Mouse (Mus musculus) MEL (cell line): ENCODE results near the gene Ddx46. TPM values are rescaled to one million over a fixed set of nuclear protein-coding genes. Genes with fewer than 3 reads are reported as not detected.

Experiments used
- DNase-seq: peaks from one replicate; pipeline ENCODE4 v3.0.0; 2011; ENCODE audit warnings: low read depth, low spot score
- H3K27ac ChIP-seq: 2 replicates; pipeline ENCODE4 v1.5.1; 2012; ENCODE audit warnings: low read depth, mild to moderate bottlenecking, control low read depth, low read length, moderate library complexity; ENCODE audit not compliant: control insufficient read depth
- H3K27me3 ChIP-seq, 2 experiments: fragments of 150-350 bp in 1 of 2; sonication (generic) in 1 of 2; 2 replicates each; pipeline ENCODE4 v1.6.1; 2012; ENCODE audit warnings: low read length in 2 of 2, mild to moderate bottlenecking in 2 of 2, improper control_type of control experiment in 1 of 2, moderate library complexity in 1 of 2; ENCODE audit not compliant: insufficient read depth in 2 of 2, control insufficient read depth in 1 of 2
- H3K36me3 ChIP-seq, 2 experiments: 2 replicates each; pipeline ENCODE4 v1.6.1; 2012 to 2014; ENCODE audit warnings: low read length in 2 of 2, improper control_type of control experiment in 1 of 2, inconsistent platforms in 1 of 2, mild to moderate bottlenecking in 1 of 2; ENCODE audit not compliant: insufficient read depth in 2 of 2, control insufficient read depth in 1 of 2
- H3K4me1 ChIP-seq, 2 experiments: fragments of 150-350 bp in 1 of 2; sonication (generic) in 1 of 2; 2 replicates each; pipeline ENCODE4 v1.6.1; 2012; ENCODE audit warnings: low read length in 2 of 2, improper control_type of control experiment in 1 of 2, mild to moderate bottlenecking in 1 of 2; ENCODE audit not compliant: insufficient read depth in 2 of 2, control insufficient read depth in 1 of 2
- H3K4me3 ChIP-seq, 2 experiments: fragments of 150-350 bp in 1 of 2; sonication (generic) in 1 of 2; 2 replicates each; pipeline ENCODE4 v1.5.1; 2012; ENCODE audit warnings: low read depth in 2 of 2, low read length in 2 of 2, mild to moderate bottlenecking in 2 of 2, moderate library complexity in 2 of 2, control low read depth in 1 of 2, improper control_type of control experiment in 1 of 2; ENCODE audit not compliant: control insufficient read depth in 1 of 2, insufficient read depth in 1 of 2
- H3K79me2 ChIP-seq: 2 replicates; pipeline ENCODE4 v1.6.1; 2012; ENCODE audit warnings: mild to moderate bottlenecking, low read length, moderate library complexity; ENCODE audit not compliant: control insufficient read depth, poor library complexity, insufficient read depth
- H3K9ac ChIP-seq: 2 replicates; pipeline ENCODE4 v1.6.1; 2012; ENCODE audit warnings: low read depth, mild to moderate bottlenecking, control low read depth, low read length, moderate library complexity; ENCODE audit not compliant: control insufficient read depth, poor library complexity, severe bottlenecking
- H3K9me3 ChIP-seq: fragments of 150-350 bp; sonication (generic); replicated peaks from 2 replicates; pipeline ENCODE4 v1.6.1; 2012; ENCODE audit warnings: mild to moderate bottlenecking, low read length, improper control_type of control experiment, moderate library complexity; ENCODE audit not compliant: insufficient read depth
- ELF1 ChIP-seq: IDR thresholded peaks from 2 replicates; pipeline ENCODE4 v1.6.1; 2014; ENCODE audit warnings: low read depth, mild to moderate bottlenecking, inconsistent platforms, low read length, improper control_type of control experiment, moderate library complexity
- ETS1 ChIP-seq: IDR thresholded peaks from 2 replicates; pipeline ENCODE4 v1.6.1; 2012; ENCODE audit warnings: low read depth, mild to moderate bottlenecking, inconsistent platforms, low read length, improper control_type of control experiment, moderate library complexity
- HCFC1 ChIP-seq: IDR thresholded peaks from 2 replicates; pipeline ENCODE4 v1.6.1; 2012; ENCODE audit warnings: low read depth, mild to moderate bottlenecking, inconsistent platforms, low read length, improper control_type of control experiment, moderate library complexity
- MEF2A ChIP-seq: IDR thresholded peaks from 2 replicates; pipeline ENCODE4 v1.6.1; 2014; ENCODE audit warnings: low read depth, mild to moderate bottlenecking, inconsistent platforms, low read length, improper control_type of control experiment; ENCODE audit not compliant: poor library complexity, insufficient replicate concordance, severe bottlenecking; ENCODE audit errors: extremely low read depth
- MYC ChIP-seq: IDR thresholded peaks from 2 replicates; pipeline ENCODE4 v1.6.1; 2011; ENCODE audit warnings: low read depth, mild to moderate bottlenecking, low read length, improper control_type of control experiment, moderate library complexity
- NRF1 ChIP-seq: IDR thresholded peaks from 2 replicates; pipeline ENCODE4 v1.6.1; 2014; ENCODE audit warnings: low read depth, mild to moderate bottlenecking, inconsistent platforms, low read length, improper control_type of control experiment, moderate library complexity; ENCODE audit not compliant: poor library complexity, insufficient read depth, severe bottlenecking
- POLR2A ChIP-seq, 2 experiments: IDR thresholded peaks; 2 replicates each; pipeline ENCODE4 v1.6.1; 2011 to 2012; ENCODE audit warnings: low read length in 2 of 2, mild to moderate bottlenecking in 2 of 2, control low read depth in 1 of 2, improper control_type of control experiment in 1 of 2, low read depth in 1 of 2, moderate library complexity in 1 of 2; ENCODE audit not compliant: control insufficient read depth in 1 of 2, insufficient read depth in 1 of 2, poor library complexity in 1 of 2
- POLR2AphosphoS5 ChIP-seq: IDR thresholded peaks from 2 replicates; pipeline ENCODE4 v1.6.1; 2012; ENCODE audit warnings: low read depth, borderline replicate concordance, mild to moderate bottlenecking, inconsistent platforms, low read length, moderate library complexity, mixed read lengths
- SIN3A ChIP-seq: IDR thresholded peaks from 2 replicates; pipeline ENCODE4 v1.6.1; 2012; ENCODE audit warnings: low read length, improper control_type of control experiment, inconsistent platforms
- UBTF ChIP-seq: IDR thresholded peaks from 2 replicates; pipeline ENCODE4 v1.6.1; 2012; ENCODE audit warnings: low read depth, mild to moderate bottlenecking, inconsistent platforms, low read length, improper control_type of control experiment, moderate library complexity, borderline replicate concordance; ENCODE audit not compliant: insufficient read depth
- USF1 ChIP-seq: IDR thresholded peaks from 2 replicates; pipeline ENCODE4 v1.6.1; 2014; ENCODE audit warnings: low read depth, mild to moderate bottlenecking, inconsistent platforms, low read length, improper control_type of control experiment, moderate library complexity
- USF2 ChIP-seq, 2 experiments: IDR thresholded peaks; 2 replicates each; pipeline ENCODE4 v1.6.1; 2011 to 2012; ENCODE audit warnings: improper control_type of control experiment in 2 of 2, low read length in 2 of 2, borderline replicate concordance in 1 of 2, inconsistent platforms in 1 of 2, low read depth in 1 of 2, mild to moderate bottlenecking in 1 of 2; ENCODE audit not compliant: insufficient read depth in 1 of 2
- ZKSCAN1 ChIP-seq: IDR thresholded peaks from 2 replicates; pipeline ENCODE4 v1.6.1; 2012; ENCODE audit warnings: low read depth, mild to moderate bottlenecking, inconsistent platforms, low read length, improper control_type of control experiment, moderate library complexity
- ZMIZ1 ChIP-seq: IDR thresholded peaks from 2 replicates; pipeline ENCODE4 v1.6.1; 2012; ENCODE audit warnings: low read depth, mild to moderate bottlenecking, inconsistent platforms, low read length, improper control_type of control experiment, moderate library complexity
- ZNF384 ChIP-seq: IDR thresholded peaks from 2 replicates; pipeline ENCODE4 v1.6.1; 2012; ENCODE audit warnings: low read depth, mild to moderate bottlenecking, inconsistent platforms, low read length, improper control_type of control experiment
- polyA plus RNA-seq, 2 experiments: library from polyadenylated mRNA; stranded (reverse) in 1 of 2; unstranded in 1 of 2; fragments of >175 nt in 1 of 2; fragments of >200 nt in 1 of 2; gene quantifications; 2 replicates each; pipeline versions ENCODE4 v1.2.1 to v1.2.4; 2012; ENCODE audit warnings: low replicate concordance in 2 of 2, low read depth in 1 of 2; ENCODE audit not compliant: insufficient read length in 2 of 2, insufficient read depth in 1 of 2, missing spikeins in 1 of 2
- total RNA-seq: library from RNA; depleted of rRNA; stranded (reverse); fragments of 300-350 nt; gene quantifications from 2 replicates; pipeline ENCODE4 v1.2.3, GENCODE M21; 2012

Ddx46 gene
- total and polyA plus RNA-seq, 3 experiments, result 58.3 to 122 (median 89.5) TPM

DNA sequence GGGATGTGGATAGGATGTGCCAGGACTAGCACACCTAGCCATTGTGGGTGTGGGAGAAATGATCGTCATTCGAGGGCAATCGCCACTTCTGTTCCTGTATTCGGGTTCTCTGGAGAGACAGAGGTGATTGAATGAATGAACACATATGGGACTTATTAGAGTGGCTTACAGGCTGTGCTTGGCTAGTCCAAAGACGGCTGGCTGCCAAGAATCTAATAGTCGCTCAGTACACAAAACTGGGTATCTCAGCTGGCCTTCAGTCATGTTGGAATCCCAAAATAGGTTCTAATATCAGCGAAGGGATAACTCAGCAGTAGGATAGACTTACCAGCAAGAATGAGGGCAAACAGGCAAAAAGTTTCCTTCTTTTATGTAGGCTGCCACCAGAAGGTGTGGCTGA lies 22.8 kb upstream of the Ddx46 start:
- Histone ChIP-seq H3K27me3 (no peaks in the 10 kb centered on the region), H3K79me2 (no peaks in the 10 kb centered on the region), H3K4me1 (0 out of 4 replicates have a peak, but pooled peaks cover 0 to 3% of the 10 kb centered on the region in 2 experiments), H3K9me3 (no peaks in the 10 kb centered on the region), H3K36me3 (no peaks in the 10 kb centered on the region), H3K9ac (no peak overlapping the region), H3K27ac (no peak overlapping the region), H3K4me3 (no peak overlapping the region)
- TF ChIP-seq USF1 (no peak), MEF2A (no peak), UBTF (no peak), SIN3A (no peak), POLR2AphosphoS5 (no peak), ETS1 (no peak), USF2 (IDR thresholded peaks at IDR 0.05; ENCODE audit: borderline replicate concordance in 1 of 2, insufficient read depth in 1 of 2, low read depth in 1 of 2, low read length in 2 of 2) (no peak), MYC (no peak), NRF1 (no peak)
- no peak for DNase-seq

DNA sequence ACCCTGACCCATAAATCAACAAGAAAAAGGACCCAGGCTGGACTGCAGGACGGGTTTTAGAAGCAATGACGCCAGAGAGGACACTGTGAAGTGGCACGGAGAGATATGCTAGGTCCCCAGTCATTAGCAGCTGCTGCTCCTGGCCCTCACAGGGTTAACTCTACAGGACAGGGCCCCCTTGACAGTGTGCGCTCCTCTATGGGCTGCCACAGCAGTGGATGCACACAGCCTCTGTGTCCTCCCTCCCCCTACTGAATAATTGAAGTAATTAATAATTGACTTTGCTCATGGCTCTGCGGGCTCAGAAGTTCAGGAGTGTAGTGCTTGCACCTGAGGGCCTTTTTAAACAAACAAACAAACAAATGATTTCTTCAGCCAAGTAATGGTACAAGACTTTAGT lies 21.4 kb upstream of the Ddx46 start:
- no peak overlapping the region for H3K9ac ChIP-seq
- no peaks in the 10 kb centered on the region for H3K79me2 ChIP-seq
- no peaks in the 10 kb centered on the region for H3K36me3 ChIP-seq
- H3K4me1 ChIP-seq, result 0 out of 4 replicates have a peak, but pooled peaks cover 0 to 3% of the 10 kb centered on the region in 2 experiments
- H3K27me3 ChIP-seq, result no peaks in the 10 kb centered on the region
- no peaks in the 10 kb centered on the region for H3K9me3 ChIP-seq
- DNase-seq, result no peak
- TF ChIP-seq MEF2A, result no peak
- no peak for TF ChIP-seq ZNF384
- TF ChIP-seq POLR2A (IDR thresholded peaks at IDR 0.05; ENCODE audit: control insufficient read depth in 1 of 2, insufficient read depth in 1 of 2, low read depth in 1 of 2, low read length in 2 of 2, poor library complexity in 1 of 2), result no peak
- TF ChIP-seq ZMIZ1, result no peak
- no peak for TF ChIP-seq NRF1
- TF ChIP-seq ELF1, result no peak
- no peak for TF ChIP-seq ZKSCAN1
- TF ChIP-seq HCFC1, result no peak
- no peak overlapping the region for H3K27ac ChIP-seq
- no peak overlapping the region for H3K4me3 ChIP-seq
